Mouse (Mus musculus) cortical plate, adult 2 months (tissue): ENCODE data around the gene Adgrg3.

ENCODE experiments used
- CTCF ChIP-seq: fragments of 200-500 bp; IDR thresholded peaks from 2 replicates; pipeline ENCODE4 v1.5.1; 2011; ENCODE audit warnings: mild to moderate bottlenecking, control low read depth, low read length; ENCODE audit not compliant: insufficient read depth; ENCODE audit errors: extremely low read depth
- POLR2A ChIP-seq: fragments of 200-500 bp; IDR thresholded peaks from 2 replicates; pipeline ENCODE4 v1.6.1; 2011; ENCODE audit warnings: mild to moderate bottlenecking, low read length, control low read depth; ENCODE audit not compliant: insufficient read depth; ENCODE audit errors: extremely low read depth

- TF ChIP-seq POLR2A (no peak), CTCF (no peak)
These were observed 3.3 kb downstream of the Adgrg3 start for GRCm38 (mm10) chr8:95020821-95021220.
